Mouse (Mus musculus) liver, embryonic 12.5 days (tissue): ENCODE results near the gene Tcea2. TPM values are rescaled to one million over a fixed set of nuclear protein-coding genes. Genes with fewer than 3 reads are reported as not detected.
A peak's percentile ranks its signal among the peaks of the same experiment; 100 is the strongest.

Experiments
- ATAC-seq: fragments of 200-750 bp; cut with Nextera tagmentation; 2 replicates; pipeline ENCODE4 v1.8.0; 2017; ENCODE audit warnings: moderate number of reproducible peaks, mild to moderate bottlenecking, moderate library complexity
- H3K27ac ChIP-seq: fragments of 300-500 bp; sonication (generic); 2 replicates; pipeline ENCODE4 v1.5.1; 2016; ENCODE audit warnings: mild to moderate bottlenecking
- H3K27me3 ChIP-seq: fragments of 300-500 bp; sonication (generic); replicated peaks from 2 replicates; pipeline ENCODE4 v1.6.1; 2016; ENCODE audit warnings: mild to moderate bottlenecking, moderate library complexity
- H3K36me3 ChIP-seq: fragments of 300-500 bp; sonication (generic); 2 replicates; pipeline ENCODE4 v1.6.1; 2016; ENCODE audit warnings: mild to moderate bottlenecking, moderate library complexity
- H3K4me1 ChIP-seq: fragments of 300-500 bp; sonication (generic); 2 replicates; pipeline ENCODE4 v1.6.1; 2016
- H3K4me2 ChIP-seq: fragments of 300-500 bp; sonication (generic); 2 replicates; pipeline ENCODE4 v1.6.1; 2016; ENCODE audit warnings: mild to moderate bottlenecking, moderate library complexity
- H3K4me3 ChIP-seq: fragments of 300-500 bp; sonication (generic); 2 replicates; pipeline ENCODE4 v1.5.1; 2016; ENCODE audit warnings: mild to moderate bottlenecking, moderate library complexity
- H3K9ac ChIP-seq: fragments of 300-500 bp; sonication (generic); 2 replicates; pipeline ENCODE4 v1.6.1; 2016; ENCODE audit warnings: mild to moderate bottlenecking, moderate library complexity
- H3K9me3 ChIP-seq: fragments of 300-500 bp; sonication (generic); replicated peaks from 2 replicates; pipeline ENCODE4 v1.6.1; 2016; ENCODE audit warnings: mild to moderate bottlenecking, moderate library complexity
- WGBS: fragments of 180-500 bp; shearing (Covaris S2); methylation state at CpG from one replicate; pipeline ENCODE4 v1.1.7; 2016; ENCODE audit not compliant: insufficient replicate concordance; 5-methylcytosine and 5-hydroxymethylcytosine counted together
- polyA plus RNA-seq: library from polyadenylated mRNA; unstranded; fragments of >200 nt; fragmentation: Nextera tagmentation; extraction: Ambion mirVana; gene quantifications from 2 replicates; pipeline ENCODE4 v1.2.1, GENCODE M21; 2016

Gene Tcea2
- 4.6 and 4.7 TPM in 2 replicates for polyA plus RNA-seq

- 0 out of 2 replicates have a peak within 1 kb of the TSS, but pooled peaks have one; percentile 23 for H3K27ac ChIP-seq
Measured at GRCm38 (mm10) chr2:181679951-181680715, at the start of gene Tcea2. TSS of gene Tcea2 (plus strand) at chr2:181680310.

GRCm38 (mm10) chr2:181632624-181633023 is 47.5 kb upstream of the Tcea2 start:
- H3K36me3 ChIP-seq: peaks cover 79% of the 10 kb centered on the region
- H3K9me3 ChIP-seq: no peaks in the 10 kb centered on the region
- no peak overlapping the region for H3K4me2 ChIP-seq
- no peaks in the 10 kb centered on the region for H3K27me3 ChIP-seq
- H3K9ac ChIP-seq: no peak overlapping the region
- H3K4me1 ChIP-seq: peaks cover 9% of the 10 kb centered on the region
- no peak overlapping the region for H3K4me3 ChIP-seq
- WGBS: 85% methylated on average over 6 of the region's 6 CpGs
- ATAC-seq: no peak
- H3K27ac ChIP-seq: no peak overlapping the region

More at GRCm38 (mm10) chr2:181679951-181680715, at the start of gene Tcea2:
- Histone ChIP-seq H3K27me3 (peaks cover 24% of the 10 kb centered on the region), H3K4me2 (peak within 1 kb of the TSS; percentile 90), H3K4me1 (peaks cover 43% of the 10 kb centered on the region), H3K9ac (peak within 1 kb of the TSS; percentile 72), H3K9me3 (no peaks in the 10 kb centered on the region), H3K36me3 (no peaks in the 10 kb centered on the region), H3K4me3 (peak within 1 kb of the TSS; percentile 63)
- WGBS: under 1% methylated on average over 69 of the region's 69 CpGs
- peak; percentile 28; the same call in 1 of the 2 replicates for ATAC-seq

GRCm38 (mm10) chr2:181635865-181636264 is 44.2 kb upstream of the Tcea2 start:
- no peak for ATAC-seq
- H3K27me3 ChIP-seq: no peaks in the 10 kb centered on the region
- H3K36me3 ChIP-seq: peaks cover 93% of the 10 kb centered on the region
- no peak overlapping the region for H3K4me3 ChIP-seq
- H3K9ac ChIP-seq: no peak overlapping the region
- H3K27ac ChIP-seq: no peak overlapping the region
- H3K4me1 ChIP-seq: no peaks in the 10 kb centered on the region
- no peaks in the 10 kb centered on the region for H3K9me3 ChIP-seq
- WGBS: 83% methylated on average over 3 of the region's 3 CpGs
- no peak overlapping the region for H3K4me2 ChIP-seq

GRCm38 (mm10) chr2:181644361-181644760 is 35.7 kb upstream of the Tcea2 start:
- H3K4me1 ChIP-seq: no peaks in the 10 kb centered on the region
- no peak overlapping the region for H3K4me2 ChIP-seq
- no peak overlapping the region for H3K9ac ChIP-seq
- no peak overlapping the region for H3K27ac ChIP-seq
- H3K4me3 ChIP-seq: no peak overlapping the region
- peaks cover 97% of the 10 kb centered on the region for H3K36me3 ChIP-seq
- no peaks in the 10 kb centered on the region for H3K27me3 ChIP-seq
- 88% methylated on average over 2 of the region's 2 CpGs for WGBS
- ATAC-seq: no peak
- no peaks in the 10 kb centered on the region for H3K9me3 ChIP-seq

GRCm38 (mm10) chr2:181645666-181646065 is 34.4 kb upstream of the Tcea2 start:
- H3K36me3 ChIP-seq: peaks cover 97% of the 10 kb centered on the region
- H3K4me1 ChIP-seq: no peaks in the 10 kb centered on the region
- no peaks in the 10 kb centered on the region for H3K27me3 ChIP-seq
- ATAC-seq: no peak
- H3K27ac ChIP-seq: no peak overlapping the region
- no peaks in the 10 kb centered on the region for H3K9me3 ChIP-seq
- no peak overlapping the region for H3K9ac ChIP-seq
- no peak overlapping the region for H3K4me3 ChIP-seq
- 98% methylated on average over 3 of the region's 3 CpGs for WGBS
- no peak overlapping the region for H3K4me2 ChIP-seq

GRCm38 (mm10) chr2:181646626-181647472 is 33.3 kb upstream of the Tcea2 start:
- H3K27me3 ChIP-seq: no peaks in the 10 kb centered on the region
- peaks cover 96% of the 10 kb centered on the region for H3K36me3 ChIP-seq
- no peaks in the 10 kb centered on the region for H3K4me1 ChIP-seq
- no peak overlapping the region for H3K4me3 ChIP-seq
- ATAC-seq: no peak
- no peak overlapping the region for H3K27ac ChIP-seq
- 81% methylated on average over 6 of the region's 6 CpGs for WGBS
- no peak overlapping the region for H3K9ac ChIP-seq
- H3K9me3 ChIP-seq: no peaks in the 10 kb centered on the region
- H3K4me2 ChIP-seq: no peak overlapping the region

- no peak overlapping the region for H3K4me2 ChIP-seq
- H3K9ac ChIP-seq: no peak overlapping the region
- peaks cover 98% of the 10 kb centered on the region for H3K36me3 ChIP-seq
- WGBS: 92% methylated on average over 10 of the region's 10 CpGs
- H3K4me3 ChIP-seq: no peak overlapping the region
- ATAC-seq: no peak
- no peaks in the 10 kb centered on the region for H3K4me1 ChIP-seq
- no peaks in the 10 kb centered on the region for H3K27me3 ChIP-seq
- no peaks in the 10 kb centered on the region for H3K9me3 ChIP-seq
- H3K27ac ChIP-seq: no peak overlapping the region
Measured at GRCm38 (mm10) chr2:181648926-181649325, 31.2 kb upstream of the Tcea2 start.

GRCm38 (mm10) chr2:181653065-181653464 is 27.0 kb upstream of the Tcea2 start:
- Histone ChIP-seq H3K4me1 (peaks cover 11% of the 10 kb centered on the region), H3K9me3 (no peaks in the 10 kb centered on the region), H3K9ac (no peak overlapping the region), H3K27ac (no peak overlapping the region), H3K4me3 (no peak overlapping the region), H3K4me2 (no peak overlapping the region), H3K27me3 (no peaks in the 10 kb centered on the region), H3K36me3 (peaks cover 88% of the 10 kb centered on the region)
- no peak for ATAC-seq

GRCm38 (mm10) chr2:181653523-181653922 is 26.6 kb upstream of the Tcea2 start:
- Histone ChIP-seq H3K27ac (no peak overlapping the region), H3K4me1 (peaks cover 11% of the 10 kb centered on the region), H3K9ac (no peak overlapping the region), H3K9me3 (no peaks in the 10 kb centered on the region), H3K36me3 (peaks cover 84% of the 10 kb centered on the region), H3K27me3 (no peaks in the 10 kb centered on the region), H3K4me2 (no peak overlapping the region), H3K4me3 (no peak overlapping the region)
- no peak for ATAC-seq
- WGBS: 79% methylated on average over 1 of the region's 1 CpGs

GRCm38 (mm10) chr2:181656734-181657133 is 23.4 kb upstream of the Tcea2 start, which contains the start of gene Gm29797:
TSS of gene Gm29797 (plus strand) at chr2:181657034.
- H3K27ac ChIP-seq: no peak within 1 kb of the TSS
- peaks cover 24% of the 10 kb centered on the region for H3K4me1 ChIP-seq
- H3K27me3 ChIP-seq: no peaks in the 10 kb centered on the region
- H3K36me3 ChIP-seq: peaks cover 53% of the 10 kb centered on the region
- H3K9ac ChIP-seq: no peak within 1 kb of the TSS
- H3K4me3 ChIP-seq: no peak within 1 kb of the TSS
- H3K4me2 ChIP-seq: no peak within 1 kb of the TSS
- 62% methylated on average over 3 of the region's 3 CpGs for WGBS
- no peak for ATAC-seq
- H3K9me3 ChIP-seq: no peaks in the 10 kb centered on the region

- Histone ChIP-seq H3K9me3 (no peaks in the 10 kb centered on the region), H3K9ac (no peak overlapping the region), H3K27me3 (no peaks in the 10 kb centered on the region), H3K4me3 (no peak overlapping the region), H3K36me3 (peaks cover 46% of the 10 kb centered on the region), H3K4me1 (peaks cover 24% of the 10 kb centered on the region), H3K4me2 (no peak overlapping the region), H3K27ac (no peak overlapping the region)
- WGBS: 56% methylated on average over 2 of the region's 2 CpGs
- no peak for ATAC-seq
Measured at GRCm38 (mm10) chr2:181657441-181657840, 22.7 kb upstream of the Tcea2 start.

GRCm38 (mm10) chr2:181658528-181658927 is 21.6 kb upstream of the Tcea2 start:
- Histone ChIP-seq H3K9ac (no peak overlapping the region), H3K4me1 (peaks cover 34% of the 10 kb centered on the region), H3K9me3 (no peaks in the 10 kb centered on the region), H3K4me2 (no peak overlapping the region), H3K27me3 (no peaks in the 10 kb centered on the region), H3K4me3 (no peak overlapping the region), H3K27ac (no peak overlapping the region), H3K36me3 (peaks cover 35% of the 10 kb centered on the region)
- no peak for ATAC-seq
- 76% methylated on average over 7 of the region's 7 CpGs for WGBS
